Mouse (Mus musculus) cerebellum, adult (tissue): ENCODE measurements around the gene Pdgfra.

Experiments used
- ATAC-seq: cut with Nextera tagmentation; 2 replicates; pipeline ENCODE4 v1.9.2; 2017; ENCODE audit warnings: mild to moderate bottlenecking, moderate library complexity, mixed read lengths; ENCODE audit not compliant: insufficient number of reproducible peaks, low FRiP score, low TSS enrichment

Pdgfra gene

DNA sequence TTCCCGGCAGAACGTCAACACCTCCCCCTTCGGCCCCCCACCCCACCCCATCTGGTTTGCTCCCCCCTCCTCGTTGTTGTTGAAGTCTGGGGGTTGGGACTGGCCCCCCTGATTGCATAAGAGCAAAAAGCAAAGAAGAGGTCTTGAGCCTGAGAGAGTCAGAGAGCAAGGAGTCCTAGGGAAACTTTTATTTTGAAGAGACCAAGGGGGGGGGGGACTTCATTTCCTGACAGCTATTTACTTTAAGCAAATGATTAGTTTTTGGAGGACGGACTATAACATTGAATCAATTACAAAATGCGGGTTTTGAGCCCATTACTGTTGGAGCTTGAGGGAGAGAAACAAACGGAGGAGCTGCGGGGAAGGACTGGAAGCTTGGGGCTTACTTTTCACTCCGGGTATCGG, at the start of gene Pdgfra:
Gene Pdgfra (plus strand): TSS at position 272 of the 405 bp plus-strand sequence.
- ATAC-seq: no peak

- no peak for ATAC-seq
These were observed 45.6 kb upstream of the Pdgfra start for GRCm38 (mm10) chr5:75106511-75106910.

DNA sequence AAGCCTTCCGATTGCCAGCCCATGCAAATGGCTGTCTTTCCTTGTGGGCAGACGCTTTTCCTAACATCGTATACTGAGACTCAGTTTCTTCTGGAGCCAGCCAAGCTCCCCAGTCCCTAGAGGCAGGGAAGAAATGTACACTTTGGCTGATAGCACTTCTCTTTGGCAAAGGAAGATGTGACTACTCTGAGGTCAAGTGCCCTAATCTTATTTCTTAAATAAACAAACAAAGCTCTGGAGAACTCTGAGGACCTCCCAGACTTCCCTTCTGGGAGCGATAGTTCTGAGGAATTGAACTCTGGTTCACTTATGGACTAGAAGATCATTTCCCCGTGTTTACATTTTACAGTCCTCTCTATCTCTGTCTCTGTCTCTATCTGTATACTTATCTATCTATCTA, 42.7 kb upstream of the Pdgfra start:
- no peak for ATAC-seq

DNA sequence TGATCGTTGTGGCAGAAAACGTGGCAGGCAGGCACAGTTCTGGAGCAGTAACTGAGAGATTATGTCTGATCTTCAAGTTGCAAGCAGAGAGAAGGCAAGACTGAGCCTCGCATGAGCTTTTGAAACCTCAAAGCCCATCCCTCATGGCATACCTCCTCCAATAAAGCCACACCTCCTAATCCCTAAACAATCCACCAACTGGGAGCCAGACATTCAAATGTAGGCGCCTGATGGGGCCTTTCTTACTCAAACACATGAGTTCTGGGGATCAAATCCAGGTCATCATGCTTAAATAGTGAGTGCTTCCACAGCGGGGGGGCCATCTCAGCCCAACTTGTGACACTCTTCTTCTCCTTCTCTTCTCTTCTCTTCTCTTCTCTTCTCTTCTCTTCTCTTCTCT, 40.3 kb upstream of the Pdgfra start:
- ATAC-seq: no peak

GRCm38 (mm10) chr5:75118840-75119239, 33.3 kb upstream of the Pdgfra start:
- no peak for ATAC-seq

GRCm38 (mm10) chr5:75121646-75122045, 30.4 kb upstream of the Pdgfra start:
- ATAC-seq: no peak

GRCm38 (mm10) chr5:75134681-75135080, 17.4 kb upstream of the Pdgfra start:
- ATAC-seq: no peak

- no peak for ATAC-seq
These were observed 9.0 kb upstream of the Pdgfra start for GRCm38 (mm10) chr5:75143092-75143491.

DNA sequence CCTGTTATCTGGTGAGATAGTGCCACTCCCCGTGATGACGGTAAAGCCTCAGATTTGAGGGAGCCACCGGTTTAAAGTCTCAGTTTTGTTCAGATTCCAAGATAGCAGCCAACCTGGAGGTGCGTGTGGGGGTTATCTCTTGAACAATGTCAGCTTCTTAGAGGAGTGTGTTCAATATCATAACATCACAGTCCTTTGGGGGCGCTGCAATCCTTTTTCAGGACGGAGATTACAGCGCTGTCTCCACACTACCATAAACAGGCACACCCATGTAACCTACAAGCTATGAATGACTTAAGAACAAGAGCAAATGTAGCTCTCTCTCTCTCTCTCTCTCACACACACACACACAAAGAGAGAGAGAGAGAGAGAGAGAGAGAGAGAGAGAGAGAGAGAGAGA, 8.3 kb upstream of the Pdgfra start:
- ATAC-seq: no peak

DNA sequence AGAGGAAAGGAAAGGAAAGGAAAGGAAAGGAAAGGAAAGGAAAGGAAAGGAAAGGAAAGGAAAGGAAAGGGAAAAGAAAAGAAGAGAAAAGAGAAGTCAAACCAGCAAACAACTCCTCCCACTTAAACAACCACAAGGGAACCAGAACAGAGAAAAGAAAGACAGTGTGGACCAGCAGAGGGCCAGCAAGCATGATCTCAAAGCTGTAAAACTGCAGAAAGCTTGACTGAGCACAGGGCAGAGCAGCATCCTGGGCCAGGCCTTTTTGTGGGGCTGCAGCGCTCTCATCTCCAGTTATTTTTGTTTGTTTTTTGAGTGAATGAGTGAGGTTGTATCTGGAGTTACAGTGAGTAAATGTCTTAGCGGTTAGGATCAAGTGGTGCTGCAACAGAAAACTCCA, 6.8 kb upstream of the Pdgfra start:
- ATAC-seq: no peak

DNA sequence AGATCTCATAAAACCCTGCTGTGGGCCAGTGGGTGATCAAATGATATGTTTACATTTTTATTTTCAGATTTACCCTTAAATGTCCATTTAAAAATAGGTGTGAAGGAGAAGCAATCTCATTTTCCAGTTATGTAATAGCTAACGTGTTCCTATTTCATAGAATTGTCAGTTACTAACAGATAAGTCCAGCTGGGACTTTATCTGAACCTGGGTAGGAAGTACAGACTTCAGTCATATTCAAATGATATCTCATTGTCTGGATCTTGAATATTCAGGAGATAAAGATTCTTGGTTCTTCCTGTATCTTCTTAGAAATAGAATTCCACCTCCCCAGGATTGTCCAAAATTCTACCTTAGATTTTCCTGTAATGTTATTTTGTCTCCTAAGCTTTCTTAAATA, 5.6 kb upstream of the Pdgfra start:
- ATAC-seq: no peak

GRCm38 (mm10) chr5:75148343-75149127, 3.6 kb upstream of the Pdgfra start:
- ATAC-seq: no peak

DNA sequence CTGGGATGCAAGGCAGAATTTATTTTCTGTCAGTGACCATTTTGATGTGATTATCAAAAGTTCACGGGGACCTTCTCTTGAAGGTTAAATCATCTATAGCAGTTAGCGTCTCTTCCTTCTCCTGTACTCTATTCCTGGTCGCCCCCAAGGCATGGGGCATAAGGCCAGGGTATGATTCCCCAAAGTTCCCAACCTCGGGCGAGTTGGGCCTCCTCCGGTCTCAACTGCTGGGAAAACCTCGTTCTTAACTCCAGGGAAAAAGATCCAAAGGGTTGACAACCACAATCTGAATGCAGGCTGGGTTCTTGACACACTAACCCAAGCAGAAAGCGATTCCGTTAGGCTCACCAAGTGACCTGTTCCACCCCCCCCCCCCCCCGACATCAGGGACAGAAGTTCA, 2.7 kb upstream of the Pdgfra start:
- ATAC-seq: no peak

GRCm38 (mm10) chr5:75149880-75150279, 2.2 kb upstream of the Pdgfra start:
- no peak for ATAC-seq

DNA sequence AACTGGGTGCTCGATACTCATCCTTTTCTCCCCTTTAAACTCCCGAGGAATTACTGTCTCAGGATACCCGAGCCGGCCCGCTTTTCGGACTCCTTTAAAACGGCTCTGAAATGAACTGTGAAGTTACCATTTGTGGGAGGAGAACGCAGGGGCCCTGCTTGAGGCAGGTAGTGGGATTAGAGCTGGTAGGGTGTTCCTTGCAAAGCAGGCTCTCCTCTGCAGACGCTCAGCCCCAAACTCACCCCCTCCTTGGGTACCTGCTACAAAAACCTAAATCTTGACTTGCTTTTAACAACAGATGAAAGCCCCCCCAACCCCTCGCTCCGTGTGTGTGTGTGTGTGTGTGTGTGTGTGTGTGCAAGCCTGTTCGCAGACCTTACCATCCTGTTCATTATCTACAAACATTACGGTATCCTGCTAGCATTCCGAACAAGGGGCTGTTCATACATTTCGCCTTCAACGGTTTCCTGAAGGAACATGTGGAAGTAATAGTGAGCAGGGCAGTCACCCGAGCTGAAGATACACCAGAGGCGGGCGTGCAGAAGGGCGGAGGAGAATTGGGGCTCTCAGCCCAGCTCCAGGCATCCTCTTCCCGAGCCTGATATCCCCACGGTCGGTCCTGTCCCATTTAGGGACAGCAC, 1.6 kb upstream of the Pdgfra start:
- ATAC-seq: no peak

DNA sequence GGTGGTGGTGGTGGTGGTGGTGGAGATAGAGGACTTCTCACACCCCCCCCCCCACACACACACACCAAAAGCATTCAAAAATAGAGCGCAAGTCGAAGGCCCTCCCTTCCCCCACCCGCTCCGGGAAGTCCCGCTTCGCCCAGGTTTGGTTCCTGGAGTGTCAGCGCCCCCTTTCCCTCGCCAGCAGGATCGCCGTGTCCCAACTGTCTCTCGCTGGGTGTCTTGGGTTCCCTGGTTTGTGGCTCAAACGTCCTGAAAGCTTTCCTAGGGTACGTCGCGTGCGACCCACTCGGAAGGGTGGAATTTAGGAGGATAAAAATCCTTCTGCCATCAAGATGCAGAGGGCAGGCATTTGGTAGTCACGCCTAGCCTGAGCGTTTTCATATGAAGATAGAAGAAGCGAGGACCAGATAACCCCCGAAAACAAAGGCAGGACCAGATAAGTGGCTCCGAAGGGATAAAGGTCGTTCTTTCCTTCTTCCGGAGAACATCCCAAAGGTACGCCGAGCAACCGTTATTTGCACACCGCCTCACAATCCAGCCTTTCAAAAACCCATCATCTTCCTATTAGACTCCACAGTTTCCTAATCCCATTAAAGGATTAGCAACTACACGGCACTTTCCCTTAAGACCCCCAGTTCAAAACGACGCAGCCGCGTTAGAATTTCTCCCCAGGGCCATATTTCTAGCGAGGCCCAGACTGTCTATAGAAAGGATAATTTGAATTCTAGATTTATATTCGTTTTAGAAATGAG, 769 bp upstream of the Pdgfra start:
- ATAC-seq: no peak

DNA sequence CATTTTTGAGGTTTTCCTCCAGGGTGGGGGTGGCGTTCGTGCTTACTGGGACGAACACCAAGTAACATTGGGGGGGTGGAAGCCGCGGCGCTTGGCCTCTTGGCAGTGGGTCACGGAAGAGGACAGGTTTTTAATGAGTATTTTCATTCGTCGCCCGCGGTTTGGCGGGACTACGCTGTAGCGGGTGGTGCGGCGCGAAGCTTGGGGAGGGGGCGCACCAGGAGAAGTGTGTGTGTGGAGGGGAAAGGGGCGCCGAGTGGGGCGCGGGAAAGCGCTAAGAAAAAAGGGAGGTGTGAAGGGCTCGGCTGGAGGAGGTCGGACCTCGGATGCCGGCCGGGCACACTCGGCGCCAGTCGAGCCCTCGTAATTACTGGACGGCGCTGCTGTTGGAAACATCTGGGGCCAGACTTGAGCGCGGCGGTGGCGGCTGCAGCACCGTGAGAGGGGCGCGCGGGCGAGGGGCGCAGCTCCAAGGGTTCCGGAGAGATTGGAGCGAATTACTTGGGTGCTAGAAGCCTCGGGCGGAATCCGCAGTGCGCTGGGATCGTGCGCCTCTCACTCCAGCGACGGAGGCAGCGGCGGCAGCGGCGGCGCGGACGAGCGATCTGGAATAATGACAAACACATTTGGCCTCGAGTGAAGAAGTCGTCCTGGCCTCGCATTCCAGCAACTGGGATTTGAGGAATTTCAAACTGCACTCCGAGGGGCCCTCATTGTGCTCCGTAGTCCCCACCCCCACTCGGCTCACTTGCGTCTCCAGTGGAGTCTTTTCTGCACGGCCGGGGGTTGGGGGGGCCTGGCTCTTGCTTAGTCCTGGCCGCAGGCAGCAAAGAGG, 916 bp downstream of the Pdgfra start:
- no peak for ATAC-seq

DNA sequence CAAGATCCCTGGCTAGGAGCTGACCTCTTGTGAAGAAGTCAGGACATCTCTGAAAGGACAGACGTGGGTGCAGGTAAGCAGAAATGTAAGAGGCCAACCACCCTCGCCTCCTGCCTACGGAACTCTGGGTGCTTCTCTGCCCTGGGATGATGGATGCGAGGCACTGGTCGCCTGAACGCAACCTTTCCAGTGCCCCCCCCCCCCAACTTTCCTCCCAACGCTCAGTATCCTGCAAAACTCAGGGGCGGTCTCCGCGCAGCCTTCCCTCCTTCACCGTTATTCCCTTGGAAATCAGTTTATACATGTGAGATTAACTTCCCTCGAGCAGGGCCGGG, 1.5 kb downstream of the Pdgfra start:
- no peak for ATAC-seq

DNA sequence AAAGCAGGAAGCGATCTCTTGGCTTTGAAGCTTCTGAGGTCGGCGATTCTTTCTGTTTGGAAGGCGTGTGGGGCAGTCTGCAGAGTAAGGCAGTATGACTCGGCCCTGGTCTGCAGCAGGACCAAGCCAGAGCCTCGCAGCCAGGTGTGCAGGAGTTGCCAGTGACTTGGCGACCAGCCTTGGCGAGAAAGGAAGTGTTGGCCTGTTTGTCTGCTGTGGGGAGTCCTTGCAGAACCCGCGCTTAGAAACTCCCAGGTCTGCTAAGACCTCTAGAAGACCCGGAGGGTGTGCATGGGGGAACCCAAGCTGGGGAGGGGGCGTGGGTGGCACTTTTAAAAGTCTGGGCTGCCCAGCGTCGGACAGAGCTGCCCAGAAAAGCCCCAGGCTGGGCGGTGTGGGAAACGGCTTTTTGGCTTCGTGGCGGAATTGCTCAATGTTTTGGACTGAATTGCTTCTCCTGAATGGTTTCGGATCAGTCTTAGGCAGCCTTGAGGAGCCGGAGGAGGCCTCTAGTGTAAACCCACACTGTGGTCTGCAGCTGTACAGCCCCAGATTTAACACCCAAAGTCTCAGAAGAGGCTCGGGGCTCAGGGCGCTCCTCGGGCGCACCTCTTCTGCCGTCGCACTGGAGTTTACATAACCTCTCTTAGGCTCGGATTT, 2.0 kb downstream of the Pdgfra start:
- no peak for ATAC-seq

GRCm38 (mm10) chr5:75154621-75155235, 2.6 kb downstream of the Pdgfra start:
- no peak for ATAC-seq
